Mouse (Mus musculus) embryonic fibroblast, embryonic 13.5 days (primary cell): Measurements from ENCODE around the gene Dph3.

Experiments
- CTCF ChIP-seq: IDR thresholded peaks from 2 replicates; pipeline ENCODE4 v1.5.1; 2011; ENCODE audit warnings: mild to moderate bottlenecking, control low read depth, low read length, moderate library complexity, borderline replicate concordance; ENCODE audit not compliant: insufficient read depth
- POLR2A ChIP-seq: IDR thresholded peaks from 2 replicates; pipeline ENCODE4 v1.6.1; 2011; ENCODE audit warnings: low read depth, mild to moderate bottlenecking, control low read depth, low read length, moderate library complexity

- TF ChIP-seq CTCF (peak; percentile 88), POLR2A (no peak)
Observed at GRCm38 (mm10) chr14:32032522-32032921, 53.0 kb downstream of the Dph3 start.
